In genomic region chr1:45625921-45626320, GRCm38 (mm10) we compare ENCODE assay signal across 14 mouse cellular contexts.
DNase-seq lines count a peak whose midpoint lies in the region; ATAC-seq and TF ChIP-seq lines count a peak whose summit lies in the region.
"Had no signal": no experiment of that assay in that cellular context is flagged by ENCODE, and none has a peak within 500 bp of the region (broad histone marks: within the 10 kb centered on the region; RNA-seq: fewer than 3 reads in every experiment).

No protein-coding gene starts in this region.

- no peaks in the 10 kb centered on the region for H3K36me3 ChIP-seq in lung, embryonic 14.5 days (ENCODE audit: insufficient read depth)
- H3K36me3 ChIP-seq in liver, embryonic 11.5 days (ENCODE audit: control insufficient read depth, insufficient read depth, low read length) = no peaks in the 10 kb centered on the region
- H3K36me3 ChIP-seq: hindbrain, embryonic 15.5 days had no signal

- peak; percentile 97 for DNase-seq in 3T3-L1 (ENCODE audit: low read depth, low spot score)
- peak; percentile 52 for DNase-seq in Muller cell, postnatal 12 days (ENCODE audit: inconsistent ontology term)
- peak; percentile 37 to 61 for DNase-seq in heart, adult 9 months (ENCODE audit: low spot score in 2 of 2)
- peak; percentile 50 for DNase-seq in lung, embryonic 14.5 days
- DNase-seq in liver, embryonic 11.5 days (ENCODE audit: low spot score) = no peak
- DNase-seq in ovary, postnatal 10 days (ENCODE audit: low spot score) = no peak
- DNase-seq in cerebellum, postnatal 10 days = no peak
- DNase-seq: layer of hippocampus, postnatal 36 days; right cerebral cortex, postnatal 14 days; thymus, postnatal 14 days had no signal

- 55% methylated on average over 5 of the region's 5 CpGs for WGBS in lung, embryonic 14.5 days
- WGBS in liver, embryonic 11.5 days = 76% methylated on average over 5 of the region's 5 CpGs

- no peak overlapping the region for H3K4me2 ChIP-seq in lung, embryonic 14.5 days
- H3K4me2 ChIP-seq in liver, embryonic 11.5 days = no peak overlapping the region
- H3K4me2 ChIP-seq: hindbrain, embryonic 15.5 days had no signal

- no peaks in the 10 kb centered on the region for H3K9me3 ChIP-seq in lung, embryonic 14.5 days (ENCODE audit: low read depth, low read length)
- no peaks in the 10 kb centered on the region for H3K9me3 ChIP-seq in liver, embryonic 11.5 days (ENCODE audit: control insufficient read depth, low read length)
- H3K9me3 ChIP-seq: hindbrain, embryonic 15.5 days had no signal

- H3K27ac ChIP-seq in lung, embryonic 14.5 days (ENCODE audit: low read depth) = no peak overlapping the region
- H3K27ac ChIP-seq in liver, embryonic 11.5 days (ENCODE audit: low read depth, low read length) = no peak overlapping the region
- H3K27ac ChIP-seq: hindbrain, embryonic 15.5 days; kidney, postnatal 0 days; macrophage had no signal

- 0 out of 2 replicates have a peak, but pooled peaks cover 3% of the 10 kb centered on the region for H3K4me1 ChIP-seq in lung, embryonic 14.5 days (ENCODE audit: insufficient read depth)
- H3K4me1 ChIP-seq in liver, embryonic 11.5 days (replicated peaks; ENCODE audit: control insufficient read depth, insufficient read depth, low read length) = no peaks in the 10 kb centered on the region
- H3K4me1 ChIP-seq: hindbrain, embryonic 15.5 days had no signal

- no peak for ATAC-seq in lung, embryonic 14.5 days (ENCODE audit: insufficient read depth)
- no peak for ATAC-seq in liver, embryonic 11.5 days (replicated peaks; ENCODE audit: low FRiP score)

- no peak for TF ChIP-seq CTCF in lung, embryonic 14.5 days (IDR thresholded peaks at IDR 0.05; ENCODE audit: low read depth)

- no peaks in the 10 kb centered on the region for H3K27me3 ChIP-seq in lung, embryonic 14.5 days (ENCODE audit: insufficient read depth, low read length)
- no peaks in the 10 kb centered on the region for H3K27me3 ChIP-seq in liver, embryonic 11.5 days (replicated peaks; ENCODE audit: control insufficient read depth, insufficient read depth, low read length)
- H3K27me3 ChIP-seq: hindbrain, embryonic 15.5 days had no signal

- no peak overlapping the region for H3K9ac ChIP-seq in lung, embryonic 14.5 days
- no peak overlapping the region for H3K9ac ChIP-seq in liver, embryonic 11.5 days (ENCODE audit: low read depth, low read length)
- H3K9ac ChIP-seq: hindbrain, embryonic 15.5 days had no signal

- H3K4me3 ChIP-seq in lung, embryonic 14.5 days (ENCODE audit: low read depth, low read length) = no peak overlapping the region
- no peak overlapping the region for H3K4me3 ChIP-seq in liver, embryonic 11.5 days (ENCODE audit: low read depth, low read length)
- H3K4me3 ChIP-seq: erythroblast, embryonic 14.5 days; hindbrain, embryonic 15.5 days had no signal

Comparison
In these comparisons a context has a peak if more than half of its experiments do, and no peak if none do; other contexts are left out.
1. DNase-seq: peak in 3T3-L1 (single experiment), Muller cell, postnatal 12 days (single experiment), heart, adult 9 months (2 of 2) and lung, embryonic 14.5 days (single experiment); none in liver, embryonic 11.5 days (single experiment), ovary, postnatal 10 days (single experiment) and cerebellum, postnatal 10 days (0 of 2).